Mouse (Mus musculus): ENCODE data around the gene Wdr62.

The Wdr62 gene

DNA sequence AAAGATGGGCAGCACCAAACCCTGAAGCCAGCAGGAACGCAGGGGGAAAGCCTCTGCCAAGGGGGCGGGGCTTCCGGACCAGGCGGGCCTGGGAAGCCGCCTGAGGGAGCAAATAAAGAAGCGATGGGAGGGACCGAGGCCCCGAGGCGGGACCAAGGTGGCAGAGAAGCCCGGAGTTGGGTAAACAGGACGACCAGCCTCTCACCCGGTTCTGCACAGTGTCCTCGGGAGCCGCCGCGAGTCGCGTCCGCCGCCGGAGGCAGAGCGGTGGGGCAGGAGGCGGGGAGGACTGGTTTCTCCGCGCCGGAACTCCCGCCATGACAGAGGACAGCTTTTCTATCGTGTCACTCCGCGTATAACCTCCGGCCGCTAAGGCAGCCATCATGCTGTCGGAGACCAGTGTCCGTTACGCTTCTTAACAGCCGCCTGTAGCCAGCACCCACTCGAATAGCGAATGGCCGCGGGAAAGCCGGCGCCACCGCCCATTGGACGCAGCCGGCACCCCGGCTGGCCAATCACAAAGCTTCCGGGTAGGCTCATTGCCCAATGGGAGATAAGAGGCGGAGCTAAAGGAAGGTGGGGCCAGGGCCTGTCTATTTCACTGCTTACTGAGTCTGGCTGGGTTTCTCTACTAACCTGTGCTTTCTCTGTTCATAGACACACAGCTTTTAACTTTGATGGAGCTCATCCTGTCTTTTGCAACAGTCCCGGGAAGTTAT lies at the start of gene Wdr62, which contains the start of gene Thap8:
Wdr62 (minus strand) TSS at position 469 of the 719 bp plus-strand sequence.
Thap8 (plus strand) TSS at position 144 of the 719 bp plus-strand sequence.
- peak; percentile 94 for DNase-seq (ENCODE audit: extremely low read depth, insufficient read length, low spot score)

DNA sequence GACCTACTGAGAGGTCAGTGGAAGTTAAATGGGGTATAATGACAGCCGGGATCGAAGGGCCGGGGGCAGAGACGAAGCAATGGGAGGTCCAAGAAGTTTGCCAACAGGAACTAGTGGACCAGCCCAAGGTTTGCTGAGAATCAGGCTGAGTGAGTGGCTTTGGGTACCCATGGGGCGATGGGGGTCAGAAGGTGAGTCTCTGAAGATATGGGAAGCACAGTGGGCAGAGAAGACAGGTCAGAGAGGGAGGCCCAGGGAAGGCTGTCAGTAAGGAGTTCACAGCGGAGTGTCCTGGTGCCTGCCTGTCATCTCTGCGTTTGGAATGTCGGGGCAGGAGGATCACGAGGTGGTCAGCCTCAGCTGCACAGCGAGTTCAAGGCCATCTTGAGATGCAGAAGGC lies 48.2 kb upstream of the Wdr62 start:
- no peak for DNase-seq (ENCODE audit: extremely low read depth, insufficient read length, low spot score)

DNA sequence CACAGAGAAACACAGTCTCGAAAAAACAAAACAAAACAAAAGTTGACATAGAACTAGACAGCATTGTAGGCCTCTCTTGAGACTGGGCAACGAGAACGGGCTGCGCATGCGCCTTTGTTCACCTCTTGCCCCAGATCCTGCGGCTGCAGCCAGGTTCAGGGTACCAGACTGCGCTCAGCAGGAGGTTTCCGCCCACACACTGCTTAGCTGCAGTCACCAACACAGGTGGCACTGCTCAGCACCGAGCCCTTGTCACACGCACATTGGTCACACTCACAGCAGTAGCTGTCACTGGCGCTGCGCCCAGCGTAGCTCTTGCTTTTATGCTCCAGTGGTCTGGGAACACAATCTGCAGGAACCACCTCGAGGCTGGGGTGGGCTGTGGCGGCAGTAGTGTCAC lies 46.9 kb upstream of the Wdr62 start:
- DNase-seq (ENCODE audit: extremely low read depth, insufficient read length, low spot score), result no peak

DNA sequence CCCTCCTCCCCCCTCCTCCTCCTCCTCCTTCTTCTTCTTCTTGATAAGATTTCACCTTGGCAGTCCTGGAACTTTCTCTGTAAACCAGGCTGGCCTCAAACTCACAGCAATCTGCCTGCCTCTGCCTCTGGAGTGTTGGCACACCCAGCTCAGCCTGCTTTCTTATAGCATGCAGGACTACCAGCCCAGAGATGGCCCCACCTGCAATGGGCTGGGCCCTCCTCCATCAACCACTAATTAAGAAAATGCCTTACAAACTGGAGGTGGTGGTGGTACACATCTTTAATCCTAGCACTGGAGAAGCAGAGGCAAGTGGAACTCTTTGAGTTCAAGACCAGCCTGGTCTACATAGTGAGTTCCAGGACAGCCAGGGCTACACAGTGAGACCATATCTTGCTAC lies 46.2 kb upstream of the Wdr62 start:
- DNase-seq (ENCODE audit: extremely low read depth, insufficient read length, low spot score), result no peak

DNA sequence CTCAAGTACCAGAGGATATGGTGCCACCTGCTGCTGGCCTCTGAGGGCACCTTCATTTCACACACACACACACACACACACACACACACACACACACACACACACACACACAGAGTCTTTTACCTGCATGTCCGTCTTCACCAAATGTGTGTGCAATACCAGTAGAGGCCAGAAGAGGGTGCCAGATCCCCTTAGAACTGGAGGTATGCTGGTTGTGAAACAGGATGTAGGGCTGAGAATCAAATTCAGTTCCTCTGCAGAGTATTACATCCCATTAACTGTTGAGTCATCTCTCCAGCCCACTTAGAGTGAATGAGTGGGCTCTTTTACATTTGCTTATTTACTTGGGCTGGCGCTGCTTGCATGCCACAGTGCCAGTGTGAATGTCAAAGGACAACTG lies 45.1 kb upstream of the Wdr62 start:
- no peak for DNase-seq (ENCODE audit: extremely low read depth, insufficient read length, low spot score)

DNA sequence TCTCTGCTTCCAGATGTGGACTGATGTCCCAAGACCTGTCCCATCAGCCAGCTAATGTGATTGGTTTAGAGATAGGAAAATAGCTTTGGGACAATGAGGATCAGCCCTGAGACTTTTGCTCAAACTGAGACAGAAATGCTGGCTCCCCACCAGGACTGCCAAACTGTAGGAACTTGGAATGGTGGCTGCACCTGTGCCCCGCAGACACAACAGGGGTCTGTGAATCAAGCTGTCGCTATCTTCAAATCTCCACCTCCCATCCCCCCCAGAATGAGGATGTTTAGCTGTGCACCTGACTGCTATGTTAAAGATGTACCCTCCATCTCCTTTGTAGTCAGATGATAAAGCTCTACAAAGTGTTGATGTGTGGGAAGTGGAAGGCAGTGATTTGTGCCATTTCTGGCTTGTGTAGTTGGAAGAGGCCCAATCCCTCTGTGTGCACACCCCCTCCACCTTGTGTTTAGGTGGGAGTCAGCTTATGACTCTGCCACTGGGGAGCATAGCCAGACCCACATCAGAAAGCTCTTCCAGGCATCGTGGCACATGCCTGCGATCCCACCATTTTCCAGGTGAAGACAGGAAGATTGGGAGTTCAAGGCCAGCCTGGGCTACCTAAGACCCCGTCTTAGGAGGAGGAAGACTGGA lies 44.2 kb upstream of the Wdr62 start:
- DNase-seq (ENCODE audit: extremely low read depth, insufficient read length, low spot score), result no peak

DNA sequence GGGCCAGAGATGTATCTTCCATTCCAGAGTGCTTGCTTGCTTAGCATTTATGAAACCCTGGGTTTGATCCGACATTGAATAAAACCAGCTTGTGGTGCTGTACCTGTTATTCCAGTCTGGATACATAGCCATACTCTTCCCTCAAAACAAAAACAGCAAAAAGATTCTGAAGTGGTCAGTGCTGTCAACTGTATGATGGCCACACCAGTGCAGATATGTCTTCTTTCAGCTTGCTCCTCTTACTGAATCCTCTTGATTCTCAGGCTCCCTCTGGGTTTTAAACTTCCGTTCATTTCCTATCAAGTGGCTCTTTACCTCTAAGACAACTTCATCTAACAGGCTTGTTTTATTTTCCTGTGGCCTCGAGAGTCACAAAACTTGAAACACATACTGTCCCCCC lies 43.6 kb upstream of the Wdr62 start, which contains the start of gene Sdhaf1:
Sdhaf1 (minus strand) TSS at position 101 of the 400 bp plus-strand sequence.
- DNase-seq (ENCODE audit: extremely low read depth, insufficient read length, low spot score), result no peak

DNA sequence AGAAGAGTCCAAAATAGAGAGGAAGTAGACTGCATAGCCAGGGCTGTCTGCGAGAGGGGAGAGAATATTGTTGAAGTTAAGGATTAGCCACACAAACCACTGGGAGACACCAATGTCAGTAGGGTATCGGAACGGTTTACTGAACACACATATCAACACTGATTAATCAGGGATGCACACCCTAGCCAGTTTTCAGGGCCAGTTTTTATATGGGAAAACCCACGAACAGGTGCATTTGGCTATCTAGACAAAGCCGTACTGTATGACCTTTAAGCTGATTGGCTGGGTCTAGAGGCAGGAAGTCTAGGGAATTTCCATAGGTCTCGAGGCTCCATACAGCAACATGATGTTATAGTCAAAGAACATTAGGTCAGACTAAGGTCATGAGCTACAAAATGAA lies 42.6 kb upstream of the Wdr62 start:
- DNase-seq (ENCODE audit: extremely low read depth, insufficient read length, low spot score), result no peak

DNA sequence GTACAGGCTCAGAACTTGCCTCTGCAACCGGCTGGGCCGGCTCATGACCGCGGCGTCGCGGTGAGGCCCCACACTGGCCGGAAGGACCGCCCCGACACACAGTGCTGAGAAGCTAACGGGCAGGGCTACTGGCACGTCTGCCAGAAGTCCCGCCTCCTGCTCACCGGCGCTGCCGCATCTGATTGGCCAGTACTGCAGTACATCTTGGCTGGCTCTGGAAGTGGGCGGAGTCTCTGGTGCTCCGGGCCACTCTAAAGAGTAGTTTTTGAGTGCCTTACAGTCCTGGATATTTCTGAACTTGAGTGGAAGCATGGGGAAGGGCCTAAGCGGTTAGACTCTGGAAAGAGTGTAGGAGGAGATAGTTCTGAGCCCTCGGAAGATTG lies 42.1 kb upstream of the Wdr62 start:
- DNase-seq (ENCODE audit: extremely low read depth, insufficient read length, low spot score), result peak; percentile 93

DNA sequence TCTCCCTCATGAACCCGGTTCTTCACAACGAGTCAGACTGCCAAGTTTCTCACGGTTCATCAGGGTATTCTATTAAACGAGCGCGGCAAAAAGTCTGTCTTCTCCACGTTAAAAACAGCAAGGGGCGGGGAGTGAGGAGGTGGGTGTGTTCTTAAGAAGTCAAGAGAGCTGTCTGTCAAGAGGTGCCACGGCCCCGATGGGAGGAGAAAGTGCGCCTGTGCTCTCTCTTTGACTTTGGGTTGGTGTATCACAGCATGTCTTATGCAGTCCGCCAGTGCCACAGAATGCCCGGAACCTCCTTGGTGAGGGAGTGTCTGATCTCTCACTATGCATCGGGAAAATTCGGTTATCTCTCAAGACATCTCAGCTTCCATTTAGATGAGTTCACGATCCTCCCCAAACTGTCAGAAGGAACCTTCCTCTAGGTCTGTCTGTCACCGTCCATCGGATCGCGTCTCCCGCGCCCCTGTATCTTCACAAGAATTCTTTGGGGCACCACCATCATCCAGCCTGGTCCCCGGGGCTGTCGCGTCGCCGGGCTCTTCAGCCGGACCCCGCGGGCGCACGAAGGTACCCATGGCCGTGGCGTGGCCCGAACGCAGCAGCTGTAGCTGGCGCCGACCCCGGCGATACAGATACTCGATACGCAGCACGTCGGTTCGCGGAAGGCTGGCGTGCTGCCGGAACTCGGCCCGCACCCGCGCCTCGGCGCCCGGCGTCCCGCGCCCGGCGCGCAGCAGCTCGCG lies 41.5 kb upstream of the Wdr62 start, which contains the start of gene E130208F15Rik:
E130208F15Rik (plus strand) TSS at position 202 of the 746 bp plus-strand sequence.
- DNase-seq (ENCODE audit: extremely low read depth, insufficient read length, low spot score), result peak; percentile 73

DNA sequence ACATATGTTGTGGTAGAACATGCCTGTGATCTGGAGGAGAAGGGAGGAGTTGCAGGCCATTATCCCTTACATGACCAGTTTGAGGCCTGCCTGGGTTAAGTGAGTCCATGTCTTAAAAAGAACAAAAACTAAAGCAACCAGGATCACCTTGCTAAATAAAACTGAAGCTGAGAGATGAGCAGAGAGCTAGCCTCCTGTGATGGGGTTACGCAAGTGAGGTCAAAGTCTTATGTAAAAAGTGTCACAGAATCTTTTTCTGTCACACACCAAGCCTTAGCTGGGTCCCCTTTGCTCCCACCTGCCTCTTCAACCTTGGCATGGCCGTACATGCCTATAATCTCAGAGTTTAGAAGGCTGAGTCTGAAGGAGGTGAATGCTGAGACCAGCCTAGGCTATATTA lies 40.7 kb upstream of the Wdr62 start:
- DNase-seq (ENCODE audit: extremely low read depth, insufficient read length, low spot score), result no peak

DNA sequence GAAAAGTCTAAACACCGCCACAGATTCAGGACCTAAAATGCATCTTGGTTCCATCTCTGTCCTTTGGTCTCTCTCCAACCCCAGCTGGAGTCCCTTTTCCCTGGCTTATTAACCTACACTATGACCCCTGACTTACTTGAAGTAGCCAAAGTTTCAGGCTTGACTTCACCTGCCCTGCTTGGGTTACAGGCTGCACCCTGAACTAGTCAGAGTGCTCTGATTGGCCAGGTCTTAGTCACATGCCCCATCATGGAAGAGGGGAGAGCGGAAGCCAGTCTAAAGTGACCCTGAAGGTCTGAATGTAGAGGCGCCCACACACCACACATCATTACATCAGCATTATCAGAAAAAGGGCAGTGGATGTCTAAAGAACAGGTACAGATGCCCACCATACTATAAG lies 37.9 kb upstream of the Wdr62 start:
- no peak for DNase-seq (ENCODE audit: extremely low read depth, insufficient read length, low spot score)

DNA sequence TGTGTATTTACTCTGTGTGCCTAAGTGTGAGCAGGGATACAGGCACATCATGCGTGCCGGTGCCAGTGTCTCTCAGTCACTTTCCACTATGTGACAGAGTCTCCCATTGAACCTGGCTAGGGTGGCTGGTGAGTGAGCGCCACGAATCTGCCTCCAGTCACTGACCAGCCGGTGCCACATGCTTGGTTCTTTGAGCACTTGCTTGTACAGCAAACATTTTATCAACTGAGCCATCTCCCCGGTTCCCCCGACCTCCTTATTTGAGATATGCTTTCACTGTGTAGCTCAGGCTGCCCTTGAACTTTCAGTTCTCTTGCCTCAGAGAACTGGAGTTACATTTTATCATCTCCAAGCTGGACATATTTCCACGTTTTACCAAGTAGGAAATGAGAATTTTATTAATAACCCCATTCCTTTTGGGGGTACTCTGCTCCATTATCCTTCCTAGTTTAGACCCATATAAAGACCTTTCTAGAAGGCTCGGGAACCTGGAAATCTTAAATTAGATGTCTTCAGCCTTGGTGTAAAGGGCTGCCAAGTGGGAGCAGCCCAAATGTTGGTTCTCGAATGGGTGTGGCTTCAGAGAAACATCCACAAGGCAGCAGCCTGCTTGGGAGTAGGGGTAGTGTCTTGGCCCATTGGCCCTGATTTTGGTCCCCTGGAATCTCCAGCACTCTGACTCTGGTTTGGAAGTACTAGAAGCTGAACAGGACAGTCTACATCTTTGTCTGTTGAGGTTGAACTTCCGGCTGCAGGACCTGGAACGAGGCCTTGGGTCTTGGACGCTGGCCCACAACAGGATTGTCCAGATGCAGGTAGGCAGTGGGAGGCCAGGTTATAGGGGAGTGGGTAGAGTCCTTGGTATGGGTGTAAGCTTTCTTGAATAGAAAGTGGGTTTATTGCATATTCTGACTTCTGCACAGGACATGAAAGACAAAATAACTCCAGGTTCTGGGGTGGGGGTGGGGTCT lies 35.6 kb upstream of the Wdr62 start:
- no peak for DNase-seq (ENCODE audit: extremely low read depth, insufficient read length, low spot score)

DNA sequence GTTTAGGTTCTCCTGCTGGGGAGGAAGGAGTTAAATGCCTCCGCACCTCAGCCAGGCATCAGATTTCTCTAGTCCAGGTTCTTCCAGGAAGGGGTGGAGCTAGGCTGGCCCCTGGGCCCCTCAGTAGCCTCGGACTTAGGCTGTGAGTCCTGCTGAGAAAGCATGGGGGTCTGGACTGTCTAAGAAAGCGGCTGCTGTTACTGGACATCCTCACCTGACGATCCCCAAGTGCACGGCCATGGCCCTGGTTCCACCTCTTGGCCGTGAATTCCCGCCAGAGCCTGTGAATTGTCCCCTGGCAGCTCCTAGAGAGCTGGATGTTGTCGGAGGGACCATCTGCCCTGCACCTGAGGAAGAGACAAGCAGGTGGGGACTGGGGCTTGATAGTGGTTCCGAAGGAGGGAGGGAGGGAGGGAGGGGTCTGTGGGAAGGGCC lies 34.5 kb upstream of the Wdr62 start, which contains the start of gene Syne4:
Syne4 (plus strand) TSS at position 87 of the 435 bp plus-strand sequence.
- no peak for DNase-seq (ENCODE audit: extremely low read depth, insufficient read length, low spot score)

DNA sequence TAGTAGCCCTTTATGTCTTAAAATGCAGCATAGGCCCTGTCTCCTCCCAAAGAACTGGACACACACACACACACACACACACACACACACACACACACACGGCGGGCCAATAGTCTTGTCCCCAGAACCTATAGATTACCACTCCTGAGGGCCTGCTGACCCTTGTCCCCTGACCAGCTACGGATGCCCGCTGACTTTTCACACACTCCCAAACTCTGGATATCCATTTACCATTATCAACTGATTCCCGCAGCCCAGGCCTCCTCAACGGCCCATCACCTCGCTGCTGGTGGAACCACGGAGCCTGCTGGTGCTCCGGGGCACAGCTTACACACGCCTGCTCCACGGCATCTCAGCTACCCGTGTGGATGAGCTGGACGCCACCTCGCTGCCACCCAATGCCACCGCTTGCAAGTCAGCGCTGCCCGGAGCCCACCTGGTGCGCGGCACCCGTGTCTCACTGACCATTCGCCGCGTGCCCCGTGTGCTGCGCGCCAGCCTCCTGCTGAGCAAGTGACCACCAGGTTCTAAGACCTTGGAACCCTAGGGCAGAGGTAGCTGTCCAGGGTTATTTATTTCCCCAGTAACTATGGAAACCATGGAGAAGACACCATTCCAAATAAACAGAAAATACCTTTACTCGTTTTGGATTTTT lies 33.6 kb upstream of the Wdr62 start:
- no peak for DNase-seq (ENCODE audit: extremely low read depth, insufficient read length, low spot score)

DNA sequence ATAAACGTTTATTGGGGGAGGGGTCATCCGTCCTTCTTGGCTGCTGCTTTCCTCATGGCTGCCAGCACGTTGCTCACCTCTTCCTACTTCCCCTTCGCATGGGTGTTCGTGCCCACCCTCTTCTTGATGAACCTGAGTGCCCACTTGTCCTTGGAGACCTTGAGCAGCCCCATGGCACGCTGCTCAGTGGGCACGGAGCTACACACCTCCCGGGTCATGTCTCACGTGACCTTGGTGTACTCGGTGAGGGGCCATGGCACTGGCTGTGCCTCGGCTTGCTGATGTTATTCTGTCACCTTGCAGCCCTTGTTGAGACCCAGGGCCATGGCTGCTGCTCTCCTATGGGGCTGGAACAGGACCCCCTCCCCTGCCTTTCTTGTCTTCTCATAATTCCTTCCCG lies 29.9 kb upstream of the Wdr62 start:
- no peak for DNase-seq (ENCODE audit: extremely low read depth, insufficient read length, low spot score)

DNA sequence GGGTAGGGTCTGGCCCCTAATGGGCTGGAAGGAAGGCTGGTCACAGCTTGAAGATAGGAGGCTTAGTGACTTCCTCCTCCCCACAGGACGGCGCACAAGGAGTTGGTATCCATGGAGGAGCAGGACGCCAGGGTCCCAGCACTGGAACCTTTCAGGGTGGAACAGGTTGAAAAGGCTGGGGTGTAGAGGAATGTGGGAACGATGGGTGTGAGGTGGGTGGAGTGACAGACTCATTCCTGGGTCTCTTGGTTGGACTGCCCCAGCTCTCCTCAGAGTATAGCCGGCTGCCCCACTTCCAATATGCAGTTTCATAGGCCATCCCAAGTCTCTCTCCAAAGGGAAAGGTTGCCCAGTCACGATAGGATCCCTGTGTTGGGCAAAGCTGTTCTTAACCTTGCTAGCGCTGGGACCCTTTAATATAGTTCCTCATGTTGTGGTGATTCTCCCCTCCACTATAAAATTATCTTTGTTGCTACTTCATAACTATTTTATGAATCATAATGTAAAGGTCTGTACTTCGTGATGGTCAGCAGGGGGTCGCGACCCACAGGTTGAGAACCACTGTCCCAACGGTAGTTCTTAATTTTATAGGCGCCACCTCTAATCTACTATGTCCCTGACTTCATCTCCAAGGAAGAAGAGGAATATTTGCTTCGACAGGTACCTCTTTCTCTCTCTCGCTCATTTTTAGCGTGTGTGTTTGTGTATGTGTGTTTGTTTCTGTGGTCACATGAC lies 29.3 kb upstream of the Wdr62 start:
- DNase-seq (ENCODE audit: extremely low read depth, insufficient read length, low spot score), result no peak

DNA sequence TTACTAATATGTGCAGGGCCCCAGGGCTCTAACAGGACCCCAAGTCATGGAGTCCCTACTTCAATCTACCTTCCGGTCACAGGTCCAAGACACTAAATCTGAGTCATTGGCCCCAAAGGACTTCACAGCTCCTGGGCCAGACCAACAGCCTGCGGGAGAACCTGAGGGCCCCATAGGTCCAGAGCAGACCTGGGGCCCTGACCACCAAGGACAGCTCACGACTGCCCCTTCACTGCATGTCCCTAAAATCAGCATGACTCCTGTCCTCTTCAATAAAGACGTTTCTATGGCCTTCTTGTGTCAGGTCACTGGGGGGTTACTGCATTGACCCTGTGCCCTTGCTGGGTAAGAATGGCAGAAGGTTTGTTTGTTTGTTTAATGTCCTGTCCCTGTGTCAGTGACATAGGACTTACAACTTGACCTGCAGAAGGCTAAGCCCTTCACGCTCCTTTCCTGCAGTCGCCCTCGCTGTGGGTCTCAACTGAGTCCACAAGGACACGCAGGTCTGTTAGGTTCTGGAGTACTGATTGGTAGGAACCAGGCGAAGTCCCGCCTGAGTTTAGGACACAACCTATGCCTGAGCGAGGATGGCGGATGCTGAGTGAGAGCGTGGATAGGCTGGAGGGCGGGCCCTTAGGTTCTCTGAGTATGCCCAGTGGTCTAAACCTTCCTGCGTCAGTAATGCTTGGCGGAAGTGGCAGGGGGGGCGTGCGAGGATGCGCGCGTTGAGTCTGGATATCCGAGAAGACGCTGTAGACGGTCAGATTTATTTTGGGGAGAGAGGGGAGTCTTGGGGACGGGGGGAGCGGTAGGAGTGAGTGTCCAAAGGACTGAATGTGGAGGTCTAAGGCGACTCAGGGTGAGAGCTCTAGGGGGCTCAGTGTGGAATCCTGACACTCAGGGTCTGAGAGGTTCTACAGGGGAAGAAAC lies 28.1 kb upstream of the Wdr62 start, which contains the start of gene Alkbh6:
Alkbh6 (plus strand) TSS at position 642 of the 930 bp plus-strand sequence.
- DNase-seq (ENCODE audit: extremely low read depth, insufficient read length, low spot score), result peak; percentile 86
